Mouse (Mus musculus): ENCODE measurements around the gene Ccin. TPM values are rescaled to one million over a fixed set of nuclear protein-coding genes. Genes with fewer than 3 reads are reported as not detected.

Ccin gene
- polyA plus RNA-seq, 1 experiment from 2014 or later = not detected

DNA sequence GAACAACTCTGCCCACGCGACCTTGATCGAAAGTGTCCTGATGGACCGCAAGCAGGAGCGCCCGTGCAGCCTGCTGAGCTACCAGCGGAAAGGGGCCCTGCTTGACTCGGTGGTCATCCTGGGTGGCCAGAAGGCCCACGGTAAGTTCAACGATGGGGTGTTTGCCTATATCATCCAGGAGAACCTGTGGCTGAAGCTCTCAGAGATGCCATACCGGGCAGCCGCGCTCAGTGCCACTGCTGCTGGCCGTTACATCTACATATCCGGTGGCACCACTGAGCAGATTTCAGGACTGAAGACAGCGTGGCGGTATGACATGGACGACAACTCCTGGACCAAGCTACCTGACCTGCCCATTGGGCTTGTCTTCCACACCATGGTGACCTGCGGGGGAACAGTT lies 1.0 kb downstream of the Ccin start:
- Histone ChIP-seq H3K4me3 (ENCODE audit: low read depth, low read length) (no peak overlapping the region), H3K9me3 (replicated peaks; ENCODE audit: control insufficient read depth, low read length) (no peaks in the 10 kb centered on the region), H3K4me2 (ENCODE audit: low read depth, low read length) (no peak overlapping the region), H3K36me3 (replicated peaks; ENCODE audit: control insufficient read depth, insufficient read depth, low read depth, low read length) (no peaks in the 10 kb centered on the region), H3K27ac (replicated peaks; ENCODE audit: low read depth, low read length) (no peak overlapping the region), H3K27me3 (ENCODE audit: control insufficient read depth, insufficient read depth, low read length) (no peaks in the 10 kb centered on the region), H3K9ac (replicated peaks; ENCODE audit: low read length) (no peak overlapping the region), H3K4me1 (ENCODE audit: control insufficient read depth, insufficient read depth, low read length) (no peaks in the 10 kb centered on the region; the same call in 1 of the 2 replicates)
- DNase-seq (ENCODE audit: low spot score) = no peak
- 92% methylated on average over 19 of the region's 19 CpGs for WGBS
- ATAC-seq (replicated peaks; ENCODE audit: insufficient number of reproducible peaks, low FRiP score, low TSS enrichment, low read depth) = no peak

GRCm38 (mm10) chr4:43988976-43989375 lies 5.7 kb downstream of the Ccin start:
- no peak for DNase-seq (ENCODE audit: low spot score)

GRCm38 (mm10) chr4:43993072-43993471 lies 9.8 kb downstream of the Ccin start:
- Histone ChIP-seq H3K27ac (replicated peaks; ENCODE audit: low read depth, low read length) (no peak overlapping the region), H3K9ac (replicated peaks; ENCODE audit: low read length) (no peak overlapping the region), H3K4me3 (ENCODE audit: low read depth, low read length) (no peak overlapping the region), H3K27me3 (ENCODE audit: control insufficient read depth, insufficient read depth, low read length) (no peaks in the 10 kb centered on the region), H3K9me3 (replicated peaks; ENCODE audit: control insufficient read depth, low read length) (no peaks in the 10 kb centered on the region), H3K4me2 (ENCODE audit: low read depth, low read length) (no peak overlapping the region), H3K4me1 (ENCODE audit: control insufficient read depth, insufficient read depth, low read length) (no peaks in the 10 kb centered on the region), H3K36me3 (replicated peaks; ENCODE audit: control insufficient read depth, insufficient read depth, low read depth, low read length) (no peaks in the 10 kb centered on the region)
- no peak for DNase-seq (ENCODE audit: low spot score)
- 92% methylated on average over 11 of the region's 11 CpGs for WGBS
- no peak for ATAC-seq (replicated peaks; ENCODE audit: insufficient number of reproducible peaks, low FRiP score, low TSS enrichment, low read depth)

More at GRCm38 (mm10) chr4:43988976-43989375, 5.7 kb downstream of the Ccin start:
- Histone ChIP-seq H3K9ac (replicated peaks; ENCODE audit: low read length) (no peak overlapping the region), H3K4me1 (ENCODE audit: control insufficient read depth, insufficient read depth, low read length) (no peaks in the 10 kb centered on the region), H3K27ac (replicated peaks; ENCODE audit: low read depth, low read length) (no peak overlapping the region), H3K27me3 (ENCODE audit: control insufficient read depth, insufficient read depth, low read length) (no peaks in the 10 kb centered on the region), H3K4me3 (ENCODE audit: low read depth, low read length) (no peak overlapping the region), H3K36me3 (replicated peaks; ENCODE audit: control insufficient read depth, insufficient read depth, low read depth, low read length) (no peaks in the 10 kb centered on the region), H3K9me3 (replicated peaks; ENCODE audit: control insufficient read depth, low read length) (no peaks in the 10 kb centered on the region), H3K4me2 (ENCODE audit: low read depth, low read length) (no peak overlapping the region)
- WGBS = 85% methylated on average over 3 of the region's 3 CpGs
- no peak for ATAC-seq (replicated peaks; ENCODE audit: insufficient number of reproducible peaks, low FRiP score, low TSS enrichment, low read depth)

DNA sequence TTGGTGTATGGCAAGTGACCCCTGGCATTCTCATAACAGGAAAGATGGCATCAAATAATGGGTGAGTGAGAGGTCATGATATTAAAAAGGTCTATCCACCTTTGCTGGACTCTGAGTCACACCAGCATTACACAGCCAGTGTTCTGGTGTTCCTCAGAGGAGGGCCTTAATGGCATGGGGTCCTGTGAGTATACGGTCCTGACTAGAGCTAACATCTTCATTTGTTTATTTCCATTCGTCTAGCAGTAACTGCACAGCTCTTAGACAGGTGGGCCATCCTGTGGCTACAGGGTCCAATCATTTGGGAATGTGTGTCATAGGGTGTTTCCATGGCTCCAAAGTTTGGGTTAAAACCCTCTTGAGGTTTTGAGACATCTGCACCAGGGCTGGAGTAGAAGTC lies 11.1 kb downstream of the Ccin start:
- H3K9ac ChIP-seq (replicated peaks; ENCODE audit: low read length) = no peak overlapping the region
- H3K4me2 ChIP-seq (ENCODE audit: low read depth, low read length) = no peak overlapping the region
- no peaks in the 10 kb centered on the region for H3K4me1 ChIP-seq (ENCODE audit: control insufficient read depth, insufficient read depth, low read length)
- H3K27ac ChIP-seq (replicated peaks; ENCODE audit: low read depth, low read length) = no peak overlapping the region
- no peak for DNase-seq (ENCODE audit: low spot score)
- no peaks in the 10 kb centered on the region for H3K36me3 ChIP-seq (replicated peaks; ENCODE audit: control insufficient read depth, insufficient read depth, low read depth, low read length)
- no peak for ATAC-seq (replicated peaks; ENCODE audit: insufficient number of reproducible peaks, low FRiP score, low TSS enrichment, low read depth)
- no peak overlapping the region for H3K4me3 ChIP-seq (ENCODE audit: low read depth, low read length)
- no peaks in the 10 kb centered on the region for H3K9me3 ChIP-seq (replicated peaks; ENCODE audit: control insufficient read depth, low read length)
- H3K27me3 ChIP-seq (ENCODE audit: control insufficient read depth, insufficient read depth, low read length) = no peaks in the 10 kb centered on the region
- 77% methylated on average over 2 of the region's 2 CpGs for WGBS

GRCm38 (mm10) chr4:44003622-44004021 lies 20.3 kb downstream of the Ccin start:
- DNase-seq (ENCODE audit: low spot score) (no peak), ATAC-seq (replicated peaks; ENCODE audit: insufficient number of reproducible peaks, low FRiP score, low TSS enrichment, low read depth) (no peak)
- H3K9ac ChIP-seq (replicated peaks; ENCODE audit: low read length) = no peak overlapping the region
- no peaks in the 10 kb centered on the region for H3K36me3 ChIP-seq (replicated peaks; ENCODE audit: control insufficient read depth, insufficient read depth, low read depth, low read length)
- no peak overlapping the region for H3K27ac ChIP-seq (replicated peaks; ENCODE audit: low read depth, low read length)
- no peaks in the 10 kb centered on the region for H3K9me3 ChIP-seq (replicated peaks; ENCODE audit: control insufficient read depth, low read length)
- no peaks in the 10 kb centered on the region for H3K4me1 ChIP-seq (ENCODE audit: control insufficient read depth, insufficient read depth, low read length)
- no peak overlapping the region for H3K4me3 ChIP-seq (ENCODE audit: low read depth, low read length)
- H3K27me3 ChIP-seq (ENCODE audit: control insufficient read depth, insufficient read depth, low read length) = no peaks in the 10 kb centered on the region
- WGBS = 86% methylated on average over 6 of the region's 6 CpGs
- H3K4me2 ChIP-seq (ENCODE audit: low read depth, low read length) = no peak overlapping the region

DNA sequence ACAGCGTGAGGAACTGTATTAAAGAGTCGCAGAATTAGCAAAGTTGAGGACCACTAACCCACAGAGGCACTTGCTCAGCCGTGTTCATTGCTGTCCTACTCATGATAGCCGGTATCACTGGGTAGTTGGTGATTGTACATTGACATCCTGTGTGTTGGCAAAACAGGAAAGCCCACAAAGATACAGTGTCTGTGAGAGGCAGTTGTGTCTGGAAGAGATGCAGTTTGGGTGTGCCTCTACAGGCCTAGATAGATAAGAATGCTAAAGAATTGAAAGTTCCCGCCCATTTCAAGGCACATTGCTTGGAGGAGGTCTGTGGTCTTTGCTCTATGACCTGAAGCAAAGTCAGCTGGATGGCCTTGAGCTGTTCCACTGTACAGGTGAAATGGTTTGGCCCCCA lies 20.8 kb downstream of the Ccin start, which contains the start of gene Clta:
Gene Clta, plus strand, starts transcription at position 327 of the 400 bp plus-strand sequence.
- no peaks in the 10 kb centered on the region for H3K36me3 ChIP-seq (replicated peaks; ENCODE audit: control insufficient read depth, insufficient read depth, low read depth, low read length)
- DNase-seq (ENCODE audit: low spot score) (no peak), ATAC-seq (replicated peaks; ENCODE audit: insufficient number of reproducible peaks, low FRiP score, low TSS enrichment, low read depth) (no peak)
- WGBS = 85% methylated on average over 5 of the region's 5 CpGs
- H3K27ac ChIP-seq (replicated peaks; ENCODE audit: low read depth, low read length) = no peak within 1 kb of the TSS
- H3K9ac ChIP-seq (replicated peaks; ENCODE audit: low read length) = no peak within 1 kb of the TSS
- H3K27me3 ChIP-seq (ENCODE audit: control insufficient read depth, insufficient read depth, low read length) = no peaks in the 10 kb centered on the region
- H3K4me2 ChIP-seq (ENCODE audit: low read depth, low read length) = no peak within 1 kb of the TSS
- no peaks in the 10 kb centered on the region for H3K4me1 ChIP-seq (ENCODE audit: control insufficient read depth, insufficient read depth, low read length)
- H3K4me3 ChIP-seq (ENCODE audit: low read depth, low read length) = no peak within 1 kb of the TSS
- no peaks in the 10 kb centered on the region for H3K9me3 ChIP-seq (replicated peaks; ENCODE audit: control insufficient read depth, low read length)

DNA sequence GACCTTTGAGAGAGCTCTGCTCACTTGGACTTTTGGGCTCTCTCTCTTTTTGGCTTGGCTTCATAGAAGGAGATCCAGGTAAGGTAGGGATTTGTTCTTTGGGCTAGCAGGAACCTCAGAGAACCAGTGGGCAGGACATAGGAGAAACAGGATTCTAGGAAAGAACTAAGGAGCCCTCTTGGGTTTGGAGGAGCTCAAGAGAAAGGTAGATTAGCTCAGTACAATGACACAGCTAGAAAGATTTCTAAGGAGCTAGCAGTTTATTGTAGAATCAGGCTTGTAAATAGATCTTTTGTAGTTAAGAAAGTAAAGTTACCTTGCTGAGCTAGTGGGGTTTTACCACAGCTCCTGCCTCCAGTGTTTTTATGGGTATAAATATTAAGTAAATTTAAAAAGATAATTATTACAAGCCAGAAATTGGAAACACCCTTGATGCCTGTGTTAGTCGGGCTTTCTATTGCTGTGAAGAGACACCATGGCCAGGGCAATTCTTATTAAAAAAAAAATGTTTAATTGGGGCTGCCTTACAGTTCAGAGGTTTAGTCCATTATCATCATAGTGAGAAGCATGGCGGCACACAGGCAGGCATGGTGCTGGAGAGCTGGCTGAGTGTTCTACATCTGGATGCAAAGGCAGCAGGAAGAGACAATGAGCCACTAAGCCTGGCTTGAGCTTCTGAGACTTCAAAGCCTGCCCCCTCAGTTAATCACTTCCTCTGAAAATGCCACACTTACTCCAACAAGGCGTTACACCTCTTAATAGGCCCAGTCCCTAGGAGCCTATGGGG lies 21.5 kb downstream of the Ccin start:
- no peak overlapping the region for H3K4me3 ChIP-seq (ENCODE audit: low read depth, low read length)
- H3K9ac ChIP-seq (replicated peaks; ENCODE audit: low read length) = no peak overlapping the region
- no peaks in the 10 kb centered on the region for H3K9me3 ChIP-seq (replicated peaks; ENCODE audit: control insufficient read depth, low read length)
- no peak for ATAC-seq (replicated peaks; ENCODE audit: insufficient number of reproducible peaks, low FRiP score, low TSS enrichment, low read depth)
- no peaks in the 10 kb centered on the region for H3K4me1 ChIP-seq (ENCODE audit: control insufficient read depth, insufficient read depth, low read length)
- H3K27me3 ChIP-seq (ENCODE audit: control insufficient read depth, insufficient read depth, low read length) = no peaks in the 10 kb centered on the region
- no peak overlapping the region for H3K27ac ChIP-seq (replicated peaks; ENCODE audit: low read depth, low read length)
- 71% methylated on average over 3 of the region's 3 CpGs for WGBS
- H3K36me3 ChIP-seq (replicated peaks; ENCODE audit: control insufficient read depth, insufficient read depth, low read depth, low read length) = no peaks in the 10 kb centered on the region
- no peak overlapping the region for H3K4me2 ChIP-seq (ENCODE audit: low read depth, low read length)
- DNase-seq (ENCODE audit: low spot score) = no peak

- WGBS = 92% methylated on average over 1 of the region's 1 CpGs
- H3K9ac ChIP-seq (replicated peaks; ENCODE audit: low read length) = no peak overlapping the region
- no peak overlapping the region for H3K27ac ChIP-seq (replicated peaks; ENCODE audit: low read depth, low read length)
- no peaks in the 10 kb centered on the region for H3K36me3 ChIP-seq (replicated peaks; ENCODE audit: control insufficient read depth, insufficient read depth, low read depth, low read length)
- H3K4me2 ChIP-seq (ENCODE audit: low read depth, low read length) = no peak overlapping the region
- H3K4me1 ChIP-seq (ENCODE audit: control insufficient read depth, insufficient read depth, low read length) = no peaks in the 10 kb centered on the region
- H3K27me3 ChIP-seq (ENCODE audit: control insufficient read depth, insufficient read depth, low read length) = no peaks in the 10 kb centered on the region
- no peak for DNase-seq (ENCODE audit: low spot score)
- no peak for ATAC-seq (replicated peaks; ENCODE audit: insufficient number of reproducible peaks, low FRiP score, low TSS enrichment, low read depth)
- H3K9me3 ChIP-seq (replicated peaks; ENCODE audit: control insufficient read depth, low read length) = no peaks in the 10 kb centered on the region
- no peak overlapping the region for H3K4me3 ChIP-seq (ENCODE audit: low read depth, low read length)
Observed at GRCm38 (mm10) chr4:44010176-44010575, 26.9 kb downstream of the Ccin start.
